Mouse (Mus musculus) liver (tissue): Measurements from ENCODE around the gene Arid5b.

Experiments used
- DNase-seq: peaks from one replicate; pipeline ENCODE4 v3.0.0-alpha.2; 2020; ENCODE audit warnings: mixed read lengths

Arid5b gene

DNA sequence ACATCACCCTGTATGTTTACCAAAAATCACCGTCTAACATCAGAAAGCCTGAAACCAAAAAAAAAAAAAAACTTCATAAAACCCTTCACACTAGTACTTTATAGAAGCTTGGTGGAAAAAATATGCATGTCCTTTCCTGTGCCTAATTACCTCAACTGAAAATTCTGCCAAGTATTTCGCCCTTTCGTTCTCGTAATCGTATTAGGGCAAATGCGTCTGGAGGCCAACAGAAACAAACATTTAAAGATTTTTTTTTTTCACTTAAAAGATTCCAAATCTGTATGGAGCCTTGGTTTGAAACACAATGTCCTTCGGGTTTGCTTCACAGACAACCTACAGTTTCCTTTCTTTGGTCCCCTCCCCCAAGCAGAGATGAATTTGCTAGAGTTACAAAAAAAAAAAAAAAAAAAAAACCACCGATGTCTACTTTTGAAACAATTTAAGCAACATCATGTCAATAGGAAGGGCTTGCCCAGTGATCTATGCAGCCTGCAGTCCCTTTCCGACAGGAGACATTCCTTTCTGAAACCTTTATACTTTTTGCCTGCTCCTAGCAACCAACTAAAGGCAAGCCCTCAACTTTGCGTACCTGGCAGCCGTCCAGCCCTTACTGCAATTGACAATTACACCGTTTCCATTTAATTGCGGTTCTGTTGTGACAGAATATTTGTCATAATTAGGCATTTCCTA, 86.7 kb downstream of the Arid5b start:
- DNase-seq = peak; percentile 25

DNA sequence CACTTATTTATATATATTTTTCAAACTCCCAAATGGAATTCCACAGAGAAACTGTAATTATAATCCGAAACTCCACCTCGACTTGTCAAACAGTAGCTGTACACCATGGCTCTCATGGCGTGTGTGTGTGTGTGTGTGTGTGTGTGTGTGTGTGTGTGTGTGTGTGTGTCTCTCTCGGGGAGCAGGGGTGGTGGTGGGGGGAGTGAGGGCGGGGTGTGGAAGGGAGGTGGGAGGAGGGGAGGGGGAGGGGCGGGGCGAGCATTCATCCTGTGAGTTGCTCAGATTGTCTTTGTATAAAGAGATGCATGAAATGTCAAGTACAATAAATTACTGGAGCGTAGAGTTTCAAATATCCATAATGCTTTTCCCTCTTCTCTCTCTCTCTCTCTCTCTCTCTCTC, 87.4 kb downstream of the Arid5b start:
- DNase-seq = no peak

DNA sequence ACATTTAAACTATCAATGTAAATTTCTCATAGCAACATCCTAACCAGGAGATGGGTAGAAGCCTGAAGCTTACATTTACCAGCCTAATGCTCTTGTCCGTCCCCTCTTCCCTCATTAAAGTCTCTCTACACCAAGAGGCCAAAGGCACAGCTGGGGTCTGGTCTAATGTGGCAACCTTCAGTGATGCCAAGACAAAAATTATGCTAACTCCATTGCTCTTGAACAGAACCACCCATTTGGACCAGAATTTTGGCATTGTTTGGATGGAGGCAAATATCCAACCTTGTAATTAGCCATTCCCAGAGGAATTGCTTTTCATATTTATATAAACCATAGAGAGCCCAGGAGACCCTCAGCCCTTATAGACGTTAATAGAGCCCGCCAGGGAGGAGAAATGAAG, 88.7 kb downstream of the Arid5b start:
- no peak for DNase-seq

DNA sequence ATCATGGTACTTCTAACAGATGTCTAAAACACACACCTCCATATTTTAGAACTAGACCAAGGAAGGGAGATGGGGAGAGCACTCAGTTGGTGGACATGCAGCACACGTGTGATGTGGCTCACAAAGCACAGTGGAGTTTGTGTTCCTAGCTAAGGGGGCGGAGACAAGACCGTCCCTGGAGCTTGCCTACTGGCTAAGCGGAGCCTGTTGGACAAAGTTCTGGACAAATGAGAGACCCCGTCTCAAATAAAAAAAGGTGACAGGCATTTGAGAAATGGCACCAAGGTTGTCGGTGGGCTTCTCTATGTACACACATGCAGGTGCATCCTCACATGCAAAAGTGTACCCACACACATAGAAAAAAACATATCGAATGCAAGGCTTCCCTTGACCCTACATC, 95.4 kb downstream of the Arid5b start:
- no peak for DNase-seq

DNA sequence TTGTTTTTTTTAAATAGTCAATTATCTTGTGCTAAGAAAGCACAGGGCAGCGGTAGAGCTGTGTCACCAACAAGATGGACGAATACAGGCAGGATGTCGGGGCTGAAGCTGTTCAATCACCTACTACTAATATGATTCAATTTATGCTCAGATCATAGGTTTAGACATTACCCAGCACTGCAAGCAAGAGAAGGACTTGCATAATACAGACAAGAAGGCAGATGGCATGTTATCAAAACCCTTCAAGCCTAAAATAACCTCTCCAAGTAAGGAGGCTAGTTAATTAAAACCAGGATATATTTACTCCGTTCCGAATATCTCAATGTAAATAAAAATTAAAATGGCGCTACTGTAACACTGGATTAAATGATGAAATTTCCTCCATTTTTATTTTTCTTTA, 96.3 kb downstream of the Arid5b start:
- no peak for DNase-seq

DNA sequence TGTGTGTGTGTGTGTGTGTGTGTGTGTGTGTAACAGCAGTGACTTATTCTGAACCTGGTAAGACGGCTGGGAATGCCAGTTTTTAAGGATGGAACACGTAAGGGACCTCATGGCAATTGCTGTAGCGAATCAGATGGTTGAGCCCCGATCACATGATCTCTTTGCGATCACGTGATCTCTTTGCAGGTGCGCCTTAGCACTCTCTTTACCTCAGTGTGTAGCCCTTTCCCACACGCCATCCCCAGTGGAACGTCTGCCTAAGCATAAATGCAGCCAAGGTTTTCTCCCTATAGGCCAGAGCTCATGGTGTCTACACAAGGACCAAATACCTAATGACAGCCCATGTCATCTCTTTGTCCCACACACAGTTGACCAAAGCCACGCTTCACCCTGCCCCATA, 97.4 kb downstream of the Arid5b start:
- DNase-seq = no peak

DNA sequence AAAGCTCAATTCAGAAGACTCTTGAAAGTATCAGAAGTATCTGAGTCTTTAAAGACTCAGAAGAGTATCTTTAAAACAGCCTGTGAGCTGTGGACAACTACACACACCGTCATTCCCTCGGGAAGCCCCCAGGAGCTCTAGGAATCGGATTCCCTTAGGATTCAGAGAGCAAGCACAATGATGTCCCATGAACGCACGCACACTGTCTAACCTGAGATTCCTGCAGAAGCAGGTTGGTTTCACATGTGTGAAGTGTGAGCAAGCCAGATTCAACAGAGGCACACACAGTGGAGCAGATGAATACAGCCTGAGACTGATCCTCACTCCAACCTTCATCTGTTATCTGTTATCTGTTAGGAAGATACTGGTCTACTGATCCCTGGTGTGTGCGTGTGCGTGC, 97.8 kb downstream of the Arid5b start:
- DNase-seq = no peak

DNA sequence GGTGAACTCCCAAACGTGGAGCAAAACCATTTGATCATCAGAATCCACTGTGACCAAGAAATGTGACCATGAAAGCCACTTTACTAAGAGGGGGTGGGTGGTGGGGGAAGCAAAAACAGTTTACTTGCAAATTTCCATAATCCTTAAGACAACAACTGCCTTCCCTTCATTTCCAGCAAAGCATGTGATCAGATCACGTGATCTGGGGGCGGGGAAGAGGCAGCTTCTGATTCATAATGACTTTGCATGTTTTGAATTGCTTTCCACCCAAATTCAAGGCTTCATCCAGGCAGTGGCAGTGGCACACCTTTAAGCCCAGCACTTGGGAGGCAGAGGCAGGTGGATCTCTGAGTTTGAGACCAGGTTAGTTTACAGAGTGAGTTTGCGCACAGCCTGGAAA, 98.4 kb downstream of the Arid5b start:
- DNase-seq = peak; percentile 43

DNA sequence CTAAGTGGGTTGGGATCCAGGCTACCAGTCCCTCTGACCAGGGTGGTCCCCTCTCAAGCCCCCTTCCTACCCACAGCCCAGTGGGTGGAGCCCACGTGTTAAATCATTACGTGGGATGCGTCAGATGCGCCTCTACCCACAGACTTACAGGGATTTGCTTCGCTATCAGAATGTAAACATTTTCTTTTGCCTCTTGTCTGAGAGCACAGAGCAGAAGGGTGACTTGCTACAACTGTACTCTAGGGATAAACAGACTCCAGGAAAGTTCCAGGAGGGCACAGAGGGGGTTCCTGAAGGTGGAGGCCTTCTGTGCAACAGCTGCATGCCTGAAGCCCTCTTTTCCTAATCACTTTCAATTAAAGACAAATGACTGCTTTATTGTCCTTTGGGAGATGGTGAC, 98.8 kb downstream of the Arid5b start:
- no peak for DNase-seq

DNA sequence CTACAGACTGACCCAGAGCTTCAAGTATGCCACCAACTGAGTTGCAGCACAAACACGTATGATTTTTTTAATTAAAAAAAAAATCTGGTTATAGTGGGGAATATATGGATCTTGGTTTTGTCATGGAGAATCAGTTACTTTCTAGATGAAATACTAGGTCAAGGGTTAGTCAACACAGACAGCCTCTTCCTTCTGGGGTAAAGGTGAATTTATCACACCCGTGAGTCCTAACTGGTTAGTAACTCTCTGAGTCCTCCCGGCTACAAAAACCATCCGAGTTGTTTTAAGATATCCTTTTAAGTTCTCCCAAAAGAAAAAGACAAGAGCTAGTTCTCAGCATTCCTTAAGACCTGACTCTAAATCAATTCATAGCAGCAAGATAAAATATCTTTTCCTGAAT, 99.2 kb downstream of the Arid5b start:
- DNase-seq = no peak

DNA sequence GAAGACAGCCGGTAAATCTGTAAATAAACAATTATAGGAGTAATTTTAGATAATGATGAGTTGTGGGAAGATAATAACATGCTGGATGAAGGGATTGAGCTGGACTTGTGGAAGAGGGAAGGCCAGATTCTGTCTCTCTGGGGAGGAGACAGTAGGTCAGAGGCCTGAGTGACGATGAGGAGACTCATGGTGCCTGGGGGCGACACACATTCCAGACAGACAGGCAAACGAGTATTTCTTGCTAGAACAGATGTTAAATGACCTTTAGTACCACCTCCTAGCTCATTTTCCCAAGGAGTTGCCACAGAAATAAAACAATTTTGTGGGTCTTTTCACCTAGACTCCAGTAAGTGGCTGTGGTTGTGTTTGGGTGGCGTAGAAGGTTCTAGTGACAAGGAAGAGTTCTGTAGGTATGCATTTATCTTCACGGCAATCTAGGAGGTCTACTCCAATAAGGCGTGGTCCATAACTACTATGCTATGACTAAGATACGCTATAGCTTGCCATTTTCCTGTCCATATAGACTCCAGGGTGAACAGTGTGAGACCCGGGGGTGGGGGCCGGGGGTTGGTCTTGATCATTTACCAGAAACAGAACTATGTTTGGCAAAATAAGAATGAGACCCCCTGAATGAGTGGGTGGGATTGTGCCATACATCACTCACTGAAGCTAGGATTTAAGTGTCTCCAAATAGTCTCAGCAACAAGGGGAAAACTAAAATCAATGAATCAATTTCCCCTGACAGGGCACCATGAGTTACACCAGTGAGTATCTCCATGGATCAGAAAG, 100.6 kb downstream of the Arid5b start:
- DNase-seq = no peak

DNA sequence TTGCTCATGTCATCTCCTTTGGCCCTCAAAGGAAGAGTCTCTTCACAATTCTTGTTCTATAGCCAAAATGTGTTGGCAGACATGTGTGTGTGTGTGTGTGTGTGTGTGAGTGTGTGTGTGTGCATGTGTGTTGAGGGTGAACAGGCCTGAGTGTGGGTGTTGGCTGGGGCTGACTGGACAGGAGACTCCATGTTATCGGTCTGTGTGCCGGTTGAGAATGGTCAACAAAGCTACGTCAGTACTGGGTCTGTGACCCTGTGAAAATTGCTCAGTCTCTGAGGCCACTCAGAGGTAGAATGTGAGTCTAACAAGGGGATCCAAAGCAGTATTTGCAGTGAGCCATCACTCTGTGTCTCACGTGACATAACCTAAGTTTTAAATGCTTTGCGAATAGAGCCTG, 102.7 kb downstream of the Arid5b start:
- no peak for DNase-seq

DNA sequence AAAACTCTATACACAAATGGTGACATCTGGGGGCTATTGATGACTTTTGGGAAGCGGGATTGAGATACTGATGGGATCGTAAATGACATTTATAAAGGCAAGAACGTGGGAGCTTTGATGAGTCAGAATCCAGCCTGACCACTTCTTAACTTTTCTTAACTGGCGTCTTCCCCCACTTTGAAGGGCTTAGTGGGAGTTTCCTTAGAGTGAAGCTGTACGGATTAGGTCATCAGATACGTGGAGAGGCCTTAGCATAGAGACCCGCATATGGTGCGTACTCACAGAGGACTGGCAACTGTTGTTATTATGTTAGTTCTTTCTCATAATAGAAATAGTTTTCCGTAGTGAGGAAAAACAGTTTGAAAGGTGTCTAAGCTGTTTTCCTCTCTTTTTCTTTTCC, 104.9 kb downstream of the Arid5b start:
- DNase-seq = no peak

DNA sequence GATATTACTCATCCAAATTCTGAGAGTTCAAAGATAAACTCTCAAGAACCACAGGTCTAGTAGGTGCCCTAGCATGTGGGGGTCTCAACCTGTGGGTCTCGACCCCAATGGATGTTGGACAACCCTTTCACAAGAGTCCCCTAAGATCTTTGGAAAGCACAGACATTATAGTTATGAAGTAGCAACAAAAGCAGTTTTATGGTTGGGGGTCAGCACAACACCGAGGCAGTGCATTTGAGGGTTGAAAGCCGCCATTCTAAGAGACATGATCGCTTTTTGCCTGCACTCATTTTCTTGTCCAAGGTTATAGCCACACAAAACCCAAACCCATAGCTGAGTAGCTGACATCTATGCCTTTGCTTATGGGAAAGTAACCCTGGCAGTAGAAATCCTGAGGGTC, 105.6 kb downstream of the Arid5b start:
- no peak for DNase-seq

DNA sequence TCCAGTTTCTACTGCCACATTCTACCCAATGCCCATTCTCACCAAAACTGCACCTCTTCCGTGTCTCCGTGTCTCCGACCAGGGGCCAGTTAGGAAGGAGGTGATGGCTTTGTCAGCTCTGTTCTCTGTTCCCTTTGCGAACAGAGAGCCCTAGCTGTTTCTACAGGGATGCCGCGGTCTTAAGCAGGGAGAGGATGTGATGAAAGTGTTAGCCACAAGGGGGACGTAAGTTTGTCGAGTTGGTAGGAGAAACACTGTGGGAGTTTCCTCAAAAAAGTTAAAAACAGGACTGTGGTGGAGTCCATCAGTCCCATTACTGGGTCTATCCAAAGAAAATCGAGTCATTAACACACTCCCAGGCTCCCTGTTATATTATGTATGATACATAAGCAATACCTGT, 106.6 kb downstream of the Arid5b start:
- DNase-seq = no peak

DNA sequence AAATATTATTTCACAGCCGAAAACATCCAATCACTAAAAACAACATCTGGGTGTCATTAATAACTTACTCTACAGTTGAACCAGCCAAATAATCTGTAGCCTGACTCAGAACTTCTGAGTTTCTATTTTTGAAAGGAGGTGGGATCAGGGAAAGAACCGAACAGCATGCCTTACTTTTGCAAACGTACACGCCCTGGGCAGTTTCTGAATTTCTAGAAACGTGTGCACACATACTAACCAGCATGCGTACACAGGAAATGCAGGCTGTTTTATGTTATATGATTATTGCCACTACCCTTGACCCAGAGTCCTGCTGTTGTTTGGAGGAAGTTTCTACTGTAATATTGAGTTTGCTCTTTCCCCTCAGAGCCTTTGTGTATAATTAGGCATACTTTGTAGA, 109.9 kb downstream of the Arid5b start:
- DNase-seq = no peak

DNA sequence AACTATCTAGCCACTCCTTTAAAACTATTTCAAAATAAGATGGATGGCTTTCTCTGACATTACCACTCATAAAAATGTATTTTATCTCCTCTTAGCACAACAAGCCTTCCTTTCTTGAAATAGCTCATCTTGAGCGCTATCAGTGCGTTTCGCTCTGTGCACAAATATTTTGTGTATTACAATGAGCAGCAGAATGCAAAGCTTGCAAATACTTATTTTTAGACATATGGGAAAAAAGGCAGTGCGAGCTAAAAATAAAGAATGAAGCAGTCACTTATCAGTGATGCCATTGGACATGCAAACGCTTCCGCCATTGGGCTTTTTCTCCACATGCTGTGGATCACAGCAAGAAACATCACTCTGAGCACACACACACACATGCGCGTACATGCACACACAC, 110.4 kb downstream of the Arid5b start:
- no peak for DNase-seq

DNA sequence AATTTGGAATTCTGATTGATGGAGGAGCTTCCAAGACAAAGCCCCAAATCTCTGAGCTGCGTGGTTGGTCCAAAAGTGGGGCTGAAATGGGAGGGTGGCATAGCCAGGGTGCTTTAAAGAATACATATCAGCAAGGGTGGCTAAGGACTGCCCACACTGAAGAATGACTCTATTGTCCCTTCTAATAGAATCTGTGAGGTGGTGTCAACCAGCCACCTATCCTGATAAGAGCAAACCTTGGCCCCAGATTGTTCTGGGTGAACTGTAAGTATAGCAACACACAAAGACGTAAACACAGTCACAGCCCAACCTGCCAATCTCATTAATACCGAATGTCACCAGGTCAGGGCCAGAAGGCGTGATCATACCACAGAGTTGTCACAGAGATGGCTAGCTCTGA, 111.4 kb downstream of the Arid5b start:
- no peak for DNase-seq

DNA sequence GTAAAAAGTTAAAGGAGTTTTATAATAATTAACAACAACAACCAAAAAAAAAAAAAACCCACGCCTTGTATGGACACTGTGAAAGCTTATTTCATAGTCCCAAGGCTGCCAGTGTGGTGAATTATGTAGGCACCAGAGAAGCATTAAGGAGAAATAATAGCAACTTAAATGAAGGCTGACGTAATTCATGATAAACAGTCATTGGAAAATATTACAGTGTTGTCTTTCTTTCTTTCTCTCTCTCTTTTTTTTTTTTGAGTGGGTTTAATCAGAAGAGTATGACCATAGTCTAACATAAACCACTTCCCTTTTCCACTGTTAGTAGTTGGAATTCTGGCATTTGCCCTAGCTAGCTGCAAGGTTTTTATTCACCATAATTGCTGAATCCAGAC, 111.8 kb downstream of the Arid5b start:
- DNase-seq = no peak

DNA sequence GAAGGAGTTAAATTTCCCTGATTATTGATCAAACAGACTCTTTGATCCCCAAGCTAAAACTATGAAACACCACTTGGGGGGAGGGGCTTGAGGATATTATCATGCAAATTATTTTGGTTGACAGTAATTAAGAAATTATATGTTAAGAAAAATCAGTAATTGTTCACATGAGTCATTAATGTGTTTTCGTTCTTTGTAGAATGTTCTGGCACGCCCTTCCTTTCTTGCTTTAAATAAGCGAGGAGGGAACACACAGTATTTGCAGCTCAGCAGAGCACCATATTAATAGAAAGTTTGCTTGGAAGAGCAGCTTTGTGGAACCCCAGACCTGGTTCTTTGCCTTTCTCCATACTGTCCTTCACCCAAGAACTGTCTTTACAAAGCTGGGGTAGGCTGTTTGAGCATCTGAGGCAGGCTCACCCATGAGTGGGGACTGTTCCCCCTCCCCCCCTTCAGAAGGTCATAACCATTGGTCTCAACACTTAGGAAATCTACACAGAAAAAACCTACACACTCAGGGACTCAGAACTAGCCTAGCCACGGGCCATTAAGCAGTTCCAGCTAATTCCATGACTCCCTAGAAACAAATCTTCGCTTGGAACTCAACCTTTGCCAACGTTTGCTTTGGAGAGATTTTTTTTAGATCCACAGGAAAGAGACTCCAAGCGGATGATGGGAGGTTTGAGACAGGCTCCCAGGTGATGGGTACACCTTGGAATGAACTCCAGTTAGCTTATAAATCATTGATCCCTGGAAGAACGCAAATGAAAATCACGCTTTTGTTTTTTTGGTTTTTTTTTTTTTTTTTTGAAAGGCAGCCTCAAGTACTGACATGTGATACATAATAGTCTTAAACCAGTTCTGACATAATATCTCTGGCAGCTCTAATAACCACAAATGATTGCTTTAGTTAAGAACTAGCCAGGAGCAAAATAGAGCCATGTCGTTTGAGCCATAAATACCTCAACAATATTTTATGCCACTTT, 112.5 kb downstream of the Arid5b start:
- no peak for DNase-seq

DNA sequence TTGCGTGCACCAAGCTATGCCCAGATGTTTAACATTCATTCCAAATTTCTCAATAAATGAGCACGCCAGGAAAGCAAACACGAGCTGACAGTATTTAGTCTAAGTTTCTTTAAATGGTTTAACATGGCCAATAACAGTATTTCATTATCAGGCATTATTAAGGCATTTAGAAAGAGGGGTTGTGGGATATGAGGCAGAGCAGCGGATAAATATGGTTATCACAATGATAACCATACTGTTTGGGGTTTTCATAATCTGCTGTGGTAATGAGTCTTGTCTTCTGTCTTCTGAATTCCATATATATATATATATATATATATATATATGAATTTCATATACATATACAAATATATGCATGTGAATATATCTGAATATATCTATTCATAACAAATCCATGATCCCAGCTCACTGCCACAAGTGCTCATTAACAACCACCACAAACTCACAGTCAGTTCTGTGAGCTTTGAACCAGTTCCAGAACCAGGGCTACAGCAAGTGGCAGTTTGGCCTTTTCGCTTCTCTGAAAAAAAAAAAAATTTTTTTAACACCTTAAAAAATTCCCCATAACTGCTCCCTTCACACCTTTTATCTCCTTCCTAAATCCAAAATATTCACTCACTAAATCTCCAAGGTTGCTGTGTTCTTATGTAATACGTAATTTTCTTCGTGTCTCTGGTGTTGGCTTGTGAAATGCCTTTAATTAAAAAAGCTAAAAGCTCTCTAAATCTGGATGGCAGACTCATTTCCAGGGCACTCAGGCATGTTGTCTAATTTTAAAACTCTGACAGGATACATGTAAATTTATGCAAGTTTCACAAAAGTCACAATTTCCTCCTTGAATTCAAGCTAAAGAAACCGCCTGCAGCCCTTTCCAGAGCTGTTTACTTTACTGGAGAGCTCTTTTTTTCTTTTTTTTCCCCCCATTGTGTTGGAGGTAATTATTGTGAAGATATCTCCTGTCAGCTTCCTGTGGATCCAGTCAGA, 113.5 kb downstream of the Arid5b start:
- no peak for DNase-seq

DNA sequence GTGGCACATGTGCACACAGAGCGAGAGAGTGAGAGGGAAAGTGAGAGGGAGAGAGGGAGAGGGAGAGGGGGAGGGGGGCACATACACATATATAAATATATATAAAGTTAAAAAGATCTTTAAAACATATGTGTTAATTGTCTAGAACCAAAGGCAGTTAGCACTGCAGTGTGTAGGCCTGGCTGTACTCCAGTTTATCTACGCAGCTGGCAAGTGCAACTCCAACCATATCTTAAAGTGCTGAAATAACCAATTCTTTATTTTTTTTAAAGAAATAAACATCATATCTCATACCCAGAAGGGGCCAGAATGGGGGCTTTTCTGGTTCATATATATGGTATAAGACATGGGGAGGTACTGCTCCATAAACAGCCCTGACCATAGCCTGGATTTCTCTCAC, 114.4 kb downstream of the Arid5b start:
- DNase-seq = no peak
